Mouse (Mus musculus) layer of hippocampus, adult 11-12 months (tissue): Measurements from ENCODE around the gene Prdm1.

Source experiments
- DNase-seq: peaks from one replicate; pipeline ENCODE4 v3.0.0; 2022; ENCODE audit warnings: low spot score

Prdm1 gene

DNA sequence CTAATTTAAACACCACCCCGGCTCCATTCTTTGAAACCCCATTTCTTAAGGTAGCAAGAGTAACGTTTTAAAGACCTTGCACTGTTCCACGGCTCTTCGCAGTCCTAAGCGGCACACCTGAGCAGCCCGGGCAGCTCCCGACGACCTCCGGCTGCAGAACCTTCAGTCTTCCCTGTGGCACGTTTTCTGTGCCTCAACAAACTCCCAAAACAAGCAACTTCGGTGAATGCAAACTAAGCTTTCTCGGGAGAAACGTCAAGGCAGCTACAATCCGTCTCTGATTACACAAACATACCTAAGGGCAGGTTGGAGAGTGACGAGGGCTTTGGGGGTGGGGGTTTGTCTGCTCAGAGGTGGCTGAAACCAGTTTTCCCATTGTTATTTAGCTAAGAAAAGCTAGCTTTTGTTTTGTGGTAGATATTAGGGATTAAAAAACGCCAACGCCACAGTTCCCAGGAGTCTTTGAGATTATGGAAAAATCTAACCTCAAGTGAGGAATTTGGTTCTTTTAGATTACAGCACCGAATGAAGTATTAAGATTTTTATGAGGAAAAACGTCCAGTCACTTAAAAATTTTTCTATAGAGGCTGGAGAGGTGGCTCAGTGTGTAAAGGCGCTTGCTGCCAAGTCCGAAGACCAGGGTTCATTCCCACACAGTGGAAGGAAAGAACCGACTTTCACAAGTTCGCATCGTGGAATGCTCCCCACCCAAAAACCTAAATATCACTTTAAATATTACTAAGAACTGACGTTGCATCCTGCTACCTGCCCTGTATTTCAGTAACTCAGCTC lies at the start of gene Prdm1:
Gene Prdm1, minus strand, starts transcription at position 211 of the 792 bp plus-strand sequence.
- DNase-seq: no peak

DNA sequence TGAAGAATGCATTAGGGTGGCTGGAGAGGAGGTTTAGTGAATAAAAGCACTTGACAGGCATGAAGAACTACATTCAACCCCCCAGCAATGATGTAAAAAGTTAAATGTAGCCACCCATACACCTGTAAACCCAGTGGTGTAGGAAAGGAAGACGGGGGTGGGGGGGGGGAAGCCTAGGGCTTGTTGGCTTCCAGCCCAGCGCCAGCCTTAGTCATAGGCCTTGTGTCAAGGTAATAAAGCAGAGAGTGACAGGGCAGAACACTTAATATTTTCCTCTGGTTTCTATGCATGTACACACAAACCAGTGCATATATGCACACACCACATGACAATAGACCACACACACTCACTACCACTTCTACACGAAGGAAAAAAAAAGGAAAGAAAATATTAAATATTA lies 37.7 kb upstream of the Prdm1 start:
- DNase-seq: no peak

DNA sequence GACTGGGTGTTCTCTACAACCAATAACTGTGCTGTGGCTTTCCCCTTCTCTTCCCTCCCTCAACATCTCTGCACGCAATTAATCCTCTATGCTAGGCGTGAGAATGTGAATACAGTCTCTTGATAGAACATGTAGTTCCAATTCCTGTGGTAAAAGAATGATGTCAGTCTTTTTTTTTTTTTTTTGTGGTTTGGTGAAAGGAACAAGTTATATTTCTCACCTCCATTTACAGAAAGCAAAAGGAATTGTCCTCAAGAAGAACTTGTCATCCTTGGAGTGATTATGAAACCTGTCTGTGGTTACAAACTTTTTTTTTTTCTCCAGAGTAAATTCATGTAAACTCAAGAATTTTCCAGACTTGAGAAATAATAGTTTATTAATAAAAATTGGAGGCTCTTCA lies 36.8 kb upstream of the Prdm1 start:
- DNase-seq: no peak

DNA sequence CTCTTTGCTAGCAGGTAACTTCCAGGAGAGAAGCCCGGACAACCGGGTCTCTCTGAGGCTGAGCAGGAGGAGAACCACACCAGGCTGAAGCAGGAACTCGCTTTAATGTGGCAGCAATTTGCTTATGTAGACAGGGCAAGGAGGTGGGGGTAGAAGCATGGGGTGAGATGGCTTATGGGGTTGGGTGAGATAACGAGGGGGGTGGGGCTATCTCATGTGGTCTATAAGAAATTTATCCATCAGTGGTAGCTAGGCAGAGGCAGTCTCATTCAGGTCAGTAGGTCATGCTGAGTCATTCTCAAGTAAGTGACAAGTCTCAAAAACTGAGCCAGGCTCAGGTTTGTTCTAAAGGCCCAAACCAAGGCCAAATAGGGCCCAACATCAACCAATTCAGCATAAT lies 28.5 kb upstream of the Prdm1 start:
- DNase-seq: no peak

DNA sequence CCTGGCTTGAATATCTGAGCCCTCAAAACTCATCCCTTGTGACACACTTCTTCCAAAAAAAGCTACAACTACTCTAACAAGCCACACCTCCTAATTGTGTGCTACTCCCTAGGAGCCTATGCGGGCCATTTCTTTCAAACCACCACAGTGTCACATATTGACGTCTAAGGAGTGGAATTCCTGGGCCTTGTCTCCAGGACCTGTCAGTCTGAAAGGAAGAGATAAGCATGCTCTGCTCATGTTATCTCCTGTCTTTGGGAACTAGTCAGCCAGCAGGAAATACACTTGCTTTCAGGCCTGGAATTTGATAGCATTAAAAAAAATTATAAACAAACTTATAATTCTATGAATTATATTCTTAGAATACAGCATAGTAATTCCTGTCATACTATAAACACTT lies 27.0 kb upstream of the Prdm1 start:
- DNase-seq: no peak

DNA sequence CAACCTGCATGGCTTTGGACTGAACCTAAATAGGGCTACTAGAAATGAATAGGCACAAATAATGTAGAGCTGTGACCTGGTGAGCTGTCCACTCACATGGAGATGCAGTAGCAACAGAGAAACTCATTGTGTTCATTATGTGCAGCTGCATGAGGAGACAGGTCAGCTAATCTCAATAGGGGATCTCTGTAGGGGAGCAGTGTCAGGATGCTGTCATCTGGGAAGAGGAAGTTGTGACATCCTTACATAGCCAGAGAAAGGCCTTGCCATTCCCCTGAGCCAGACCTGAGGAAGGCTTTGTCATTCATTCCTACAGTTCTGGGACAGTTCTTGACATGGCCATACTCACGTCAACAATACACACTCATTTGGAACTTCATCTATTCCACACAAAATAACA lies 25.3 kb upstream of the Prdm1 start:
- no peak for DNase-seq

DNA sequence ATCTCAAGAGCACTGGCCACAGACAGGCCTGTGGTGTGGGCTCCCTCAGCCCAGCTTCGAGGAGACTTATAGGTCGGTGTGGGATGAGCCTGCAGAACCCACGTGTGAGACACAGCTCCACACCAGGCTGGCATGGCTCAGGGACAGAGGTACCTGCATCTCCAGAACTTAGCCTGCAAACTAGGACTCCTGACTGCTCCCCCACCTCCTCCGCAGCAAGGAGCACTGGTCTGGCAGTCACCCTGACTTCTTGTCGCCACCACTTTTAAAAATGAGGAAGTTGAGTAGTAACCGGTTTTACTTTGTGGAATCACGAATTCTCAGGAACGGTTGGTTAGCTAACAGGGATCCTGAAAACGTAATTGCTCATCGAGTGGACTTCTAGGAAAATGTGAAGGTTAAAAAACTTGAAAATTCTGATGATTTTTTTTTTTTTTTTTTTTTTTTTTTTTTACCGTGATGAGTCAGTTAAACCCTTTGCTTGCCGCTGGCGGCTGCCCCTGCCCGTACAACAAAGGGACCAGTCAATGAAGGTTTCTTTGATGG lies 10.8 kb upstream of the Prdm1 start:
- no peak for DNase-seq

DNA sequence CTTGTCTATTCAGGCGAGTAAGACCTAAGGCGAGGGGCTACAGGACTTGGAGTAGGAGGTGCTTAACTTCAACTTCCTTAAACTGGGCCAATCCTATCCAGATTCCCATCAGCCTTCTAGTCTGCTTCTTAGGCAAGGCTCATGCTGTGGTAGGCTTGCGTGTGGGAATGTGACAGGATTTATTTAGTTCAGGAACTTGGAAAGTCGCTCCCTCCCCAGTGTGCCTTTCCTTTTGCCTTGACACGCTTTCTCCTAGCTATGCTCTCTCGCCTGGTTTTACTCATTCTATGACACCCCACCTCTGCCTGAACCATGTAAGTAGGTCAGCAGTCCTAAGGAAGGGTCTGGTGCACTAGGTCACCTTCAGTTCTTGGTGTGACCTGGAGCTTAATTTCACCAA lies 9.8 kb upstream of the Prdm1 start:
- DNase-seq: no peak

DNA sequence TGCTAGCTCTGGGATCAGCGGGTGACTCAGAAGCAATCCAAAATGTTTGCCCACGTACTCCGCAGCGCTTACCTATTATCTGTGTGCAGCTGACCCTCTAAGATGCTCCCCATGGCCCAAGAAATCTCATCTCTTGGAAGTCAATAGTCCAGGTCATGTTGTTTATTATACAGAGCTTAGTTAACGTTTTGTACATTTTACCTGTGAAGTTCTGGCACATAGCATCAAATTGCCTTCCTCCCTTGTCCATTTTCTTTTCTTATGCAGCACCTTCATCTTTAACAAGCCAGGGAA lies 1.7 kb upstream of the Prdm1 start:
- no peak for DNase-seq

DNA sequence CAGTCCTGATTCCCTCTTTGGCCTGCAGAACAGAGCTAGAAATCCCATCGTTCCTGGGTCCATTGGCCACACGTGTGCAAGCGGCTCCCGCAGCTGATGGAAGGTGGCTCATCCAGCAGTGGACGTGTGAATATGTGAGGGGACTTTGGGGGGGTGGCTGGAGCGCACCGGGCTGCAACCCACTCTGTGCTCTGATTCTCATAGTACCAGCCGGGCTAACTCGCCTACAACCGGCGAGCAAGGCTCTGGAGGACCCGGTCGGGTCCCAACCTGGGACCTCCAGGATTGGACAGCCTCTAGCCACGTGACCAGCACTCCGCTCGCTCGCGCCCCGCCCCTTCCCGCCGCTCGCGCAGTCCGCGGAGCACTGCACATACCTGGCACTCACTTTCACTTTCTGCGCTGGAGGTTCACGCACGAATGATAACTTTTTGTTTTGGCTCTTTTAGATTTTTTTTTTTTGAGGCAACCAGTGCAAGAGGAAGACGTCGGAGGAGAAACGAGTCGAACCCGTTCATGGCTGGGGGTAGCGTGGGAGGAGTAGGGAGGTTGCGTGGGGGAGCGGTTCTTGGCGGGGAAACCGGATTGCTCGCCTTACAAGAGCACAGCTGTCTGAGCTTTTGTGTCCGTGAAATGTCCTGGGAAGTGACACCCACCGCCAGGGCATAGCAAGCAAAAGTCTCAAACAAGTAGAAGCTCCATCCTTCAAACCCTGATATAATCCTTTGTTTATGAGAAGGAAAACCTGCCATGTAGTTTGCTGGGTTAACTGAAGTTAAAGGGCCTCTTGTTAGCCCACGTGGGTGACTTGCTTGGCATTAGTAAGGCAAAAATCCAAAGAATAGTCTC lies 1.1 kb upstream of the Prdm1 start:
- peak; percentile 55 for DNase-seq

DNA sequence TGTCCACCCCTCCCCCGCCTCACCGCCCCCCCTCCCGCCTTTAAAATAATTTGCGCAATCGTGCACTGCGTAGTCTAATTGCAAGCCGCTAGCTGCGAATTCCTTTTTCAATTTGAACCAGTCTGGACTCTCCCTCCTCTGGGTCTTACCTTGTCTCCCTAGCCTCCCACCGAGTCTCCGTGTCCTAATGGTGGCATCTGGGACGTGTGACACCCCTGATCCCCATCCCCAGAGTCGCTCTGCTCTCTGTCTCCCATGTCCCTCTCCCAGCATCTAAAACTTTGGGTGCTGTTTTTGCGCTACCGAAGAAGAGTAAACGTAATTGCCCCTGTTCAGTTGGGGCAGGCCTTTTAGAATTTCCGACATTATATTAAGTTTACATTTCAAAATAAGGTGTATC lies 650 bp downstream of the Prdm1 start:
- no peak for DNase-seq

DNA sequence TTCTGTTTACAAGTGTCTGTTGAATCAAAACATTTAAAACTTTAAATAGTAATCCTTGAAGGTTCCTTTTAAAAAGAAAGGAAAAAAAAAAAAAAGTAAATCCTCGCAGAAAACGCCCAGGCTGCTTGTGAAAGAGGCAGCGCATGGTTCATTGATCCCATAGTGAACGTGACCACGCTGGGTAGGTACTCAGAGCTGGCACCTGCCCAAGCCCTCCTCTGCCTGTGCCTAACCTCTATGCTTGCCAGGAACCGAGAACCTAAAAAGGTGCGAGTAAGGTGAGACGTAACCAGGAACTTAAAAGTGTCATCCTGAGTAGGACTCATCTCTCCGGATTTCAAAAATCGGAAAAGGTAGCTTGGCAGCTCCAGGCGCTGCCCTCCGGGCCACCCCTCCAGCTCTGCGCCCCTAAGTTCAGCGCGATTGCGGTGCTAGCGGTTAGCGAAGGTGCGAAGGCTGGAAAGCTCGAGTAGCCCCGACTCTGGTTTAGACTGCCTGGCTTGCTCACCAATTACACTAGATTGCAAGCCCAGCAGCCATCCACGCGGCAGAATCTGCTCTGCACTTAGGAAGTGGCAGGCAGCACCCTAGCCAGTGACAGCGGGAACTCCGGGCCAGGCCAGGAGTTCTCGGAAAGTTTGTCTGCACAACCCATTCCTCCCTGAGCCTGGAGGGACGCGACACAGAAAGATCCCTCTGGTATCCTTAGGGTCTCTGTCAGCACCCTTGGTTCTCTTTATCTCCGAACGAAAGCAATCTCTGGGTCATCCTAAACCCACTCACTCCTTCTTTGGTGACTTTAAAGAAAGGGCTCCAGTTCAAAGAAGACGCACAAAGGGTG lies 1.3 kb downstream of the Prdm1 start:
- no peak for DNase-seq

DNA sequence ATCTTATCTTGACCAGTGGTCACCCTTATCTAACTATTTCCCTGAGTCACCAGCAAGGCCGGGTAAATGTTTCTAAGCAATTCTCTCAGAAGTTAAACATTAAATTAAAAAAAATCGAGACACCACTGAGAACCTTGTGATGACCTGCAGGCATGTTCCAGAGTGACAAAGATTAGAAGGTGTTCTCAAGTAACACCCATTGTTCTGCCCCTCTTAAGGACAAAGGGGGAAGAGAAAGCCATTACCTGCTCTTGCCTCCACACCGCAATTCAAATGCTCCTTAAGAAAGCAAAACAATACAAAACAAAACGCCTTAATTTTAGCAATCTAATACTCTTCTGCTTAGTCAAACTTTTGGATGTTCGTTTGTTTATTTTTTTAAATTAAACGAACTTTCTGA lies 8.1 kb downstream of the Prdm1 start:
- no peak for DNase-seq

DNA sequence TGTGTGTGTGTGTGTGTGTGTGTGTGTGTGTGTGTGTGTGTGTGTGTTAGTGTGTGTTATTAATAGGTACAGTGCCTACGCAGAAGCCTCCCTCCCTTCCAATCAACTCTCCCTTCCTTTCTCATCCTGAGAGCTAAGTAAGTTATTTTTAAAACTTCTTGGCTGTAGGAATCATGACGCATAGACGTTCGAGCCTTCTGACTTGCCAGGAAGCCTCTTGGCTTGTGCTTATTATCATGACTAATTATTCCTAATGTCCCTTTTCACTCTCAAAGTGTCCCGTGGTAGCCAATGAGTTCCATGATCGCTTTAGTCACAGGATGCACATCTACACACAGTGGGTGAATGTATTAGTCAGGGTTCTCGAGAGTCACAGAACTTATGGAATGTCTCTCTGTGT lies 9.7 kb downstream of the Prdm1 start:
- DNase-seq: no peak

DNA sequence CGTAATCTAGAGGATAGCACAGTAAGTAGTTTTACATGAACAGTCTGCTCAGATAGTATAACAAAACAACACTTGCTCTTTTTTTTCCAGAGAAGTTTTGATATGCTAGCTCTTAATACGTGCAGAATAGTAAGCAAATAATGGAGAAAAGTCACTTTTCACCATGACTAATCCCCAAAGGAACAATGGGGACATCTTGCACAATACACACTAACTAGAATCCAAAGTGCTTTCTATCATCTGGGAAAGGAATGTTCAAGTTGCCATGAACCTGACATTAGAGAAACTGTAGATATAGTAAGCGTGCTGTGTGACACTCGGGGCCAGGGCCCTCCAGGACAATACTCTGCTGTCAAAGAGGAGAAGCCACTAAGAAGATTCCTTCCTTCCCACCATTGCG lies 15.2 kb downstream of the Prdm1 start:
- DNase-seq: no peak

DNA sequence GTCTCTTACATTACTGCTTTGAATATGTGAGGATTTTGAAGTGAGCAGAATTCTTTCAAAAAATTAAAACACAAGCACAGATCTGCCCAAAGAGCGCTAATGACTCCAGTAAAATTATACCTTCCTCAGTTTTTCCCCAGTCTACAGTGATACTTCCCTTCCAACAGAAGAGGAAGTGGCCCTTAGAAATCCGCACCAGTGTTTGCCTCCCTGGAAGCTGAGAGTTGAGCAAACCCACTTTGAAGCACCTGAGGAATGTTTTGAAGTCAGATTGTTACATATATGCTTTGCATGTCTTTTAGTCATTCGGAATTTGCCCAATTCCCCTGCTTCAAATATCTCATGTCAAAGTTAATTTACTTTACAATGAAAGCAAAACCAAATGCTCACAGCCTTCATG lies 17.3 kb downstream of the Prdm1 start:
- DNase-seq: no peak

DNA sequence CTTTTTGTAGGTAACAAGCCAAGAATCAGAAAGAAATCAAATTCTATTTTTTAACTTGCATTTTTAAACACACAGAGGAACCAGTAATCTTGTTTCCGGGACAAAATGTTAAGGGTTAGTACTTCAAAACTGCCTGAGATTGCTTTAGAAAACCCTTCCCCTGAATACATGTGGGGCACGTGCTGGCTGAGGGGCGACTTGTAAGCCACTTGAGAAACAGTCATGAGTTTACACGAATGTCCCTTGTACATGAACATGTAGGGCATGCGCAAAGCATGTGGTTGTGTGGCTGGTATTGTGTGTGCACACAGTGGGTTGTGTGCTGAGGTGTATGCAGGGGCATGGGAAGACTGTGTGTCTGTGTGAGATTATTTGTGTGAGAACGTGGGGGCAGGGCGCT lies 19.7 kb downstream of the Prdm1 start:
- no peak for DNase-seq

DNA sequence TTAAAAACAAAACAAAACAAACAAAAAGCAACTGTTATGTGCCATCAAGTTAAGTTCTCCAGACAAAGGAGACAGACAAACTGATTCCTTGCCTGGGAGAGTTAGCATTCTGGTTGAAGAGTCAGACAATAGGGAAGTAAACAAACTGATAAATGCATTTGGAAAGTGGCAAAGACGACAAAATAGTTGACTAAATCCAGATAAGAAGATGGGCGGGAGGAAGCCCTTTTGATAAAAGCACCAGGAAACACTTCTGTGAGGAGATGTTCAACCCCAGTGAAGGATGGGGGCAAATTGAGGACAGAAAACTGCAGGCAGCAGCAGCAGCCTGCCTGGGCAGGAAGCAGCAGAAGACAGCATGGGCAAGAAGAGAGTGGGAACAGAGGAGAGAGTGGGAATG lies 20.3 kb downstream of the Prdm1 start:
- DNase-seq: no peak

DNA sequence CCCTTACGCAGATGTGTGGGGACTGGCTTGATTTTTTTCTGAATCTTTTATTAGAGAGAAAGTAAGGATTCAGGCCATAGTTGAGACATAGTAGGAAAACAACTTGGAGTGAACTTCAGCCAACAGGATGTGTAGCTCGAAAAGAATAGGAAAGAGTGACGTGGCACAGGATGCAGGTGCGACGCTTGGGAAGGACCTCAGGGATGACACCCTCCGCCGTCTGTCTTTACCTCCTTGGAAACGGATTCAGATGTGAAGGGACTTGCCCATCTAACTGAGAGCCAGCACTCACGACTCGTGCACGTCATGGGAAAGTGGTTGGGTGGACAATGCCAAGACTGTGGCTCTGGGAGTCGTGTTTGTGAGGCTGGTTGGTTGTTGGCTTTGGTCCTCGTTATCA lies 25.4 kb downstream of the Prdm1 start:
- DNase-seq: no peak

DNA sequence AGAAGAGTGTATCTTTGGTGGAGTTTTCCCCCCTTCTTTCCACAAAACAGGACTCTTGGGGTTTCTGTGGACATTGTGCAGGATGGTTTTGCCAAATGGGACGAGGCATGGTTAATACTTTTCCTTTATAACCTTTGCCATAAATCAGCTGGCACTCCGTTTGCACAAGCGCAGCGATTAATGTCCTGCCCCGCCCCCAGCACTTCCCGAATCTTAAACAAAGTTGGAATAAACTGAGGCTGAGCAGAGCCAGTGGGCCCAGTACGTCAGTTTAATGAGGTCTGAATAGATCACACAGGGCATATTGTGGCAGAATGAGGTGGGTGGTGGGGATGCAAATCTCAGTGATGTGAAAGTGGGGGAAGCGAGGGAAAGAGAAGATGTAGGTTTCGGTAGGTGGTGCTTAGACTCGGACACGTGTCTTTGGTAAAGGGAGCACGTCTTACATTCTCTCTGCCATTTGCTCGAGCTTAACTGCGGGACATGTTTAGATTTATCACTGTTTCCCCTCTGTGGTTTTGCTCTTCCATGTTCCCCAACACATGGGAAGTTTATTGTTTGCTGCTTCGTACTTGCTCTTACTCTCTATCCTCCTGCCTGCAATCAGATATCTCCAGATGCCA lies 28.3 kb downstream of the Prdm1 start:
- no peak for DNase-seq

DNA sequence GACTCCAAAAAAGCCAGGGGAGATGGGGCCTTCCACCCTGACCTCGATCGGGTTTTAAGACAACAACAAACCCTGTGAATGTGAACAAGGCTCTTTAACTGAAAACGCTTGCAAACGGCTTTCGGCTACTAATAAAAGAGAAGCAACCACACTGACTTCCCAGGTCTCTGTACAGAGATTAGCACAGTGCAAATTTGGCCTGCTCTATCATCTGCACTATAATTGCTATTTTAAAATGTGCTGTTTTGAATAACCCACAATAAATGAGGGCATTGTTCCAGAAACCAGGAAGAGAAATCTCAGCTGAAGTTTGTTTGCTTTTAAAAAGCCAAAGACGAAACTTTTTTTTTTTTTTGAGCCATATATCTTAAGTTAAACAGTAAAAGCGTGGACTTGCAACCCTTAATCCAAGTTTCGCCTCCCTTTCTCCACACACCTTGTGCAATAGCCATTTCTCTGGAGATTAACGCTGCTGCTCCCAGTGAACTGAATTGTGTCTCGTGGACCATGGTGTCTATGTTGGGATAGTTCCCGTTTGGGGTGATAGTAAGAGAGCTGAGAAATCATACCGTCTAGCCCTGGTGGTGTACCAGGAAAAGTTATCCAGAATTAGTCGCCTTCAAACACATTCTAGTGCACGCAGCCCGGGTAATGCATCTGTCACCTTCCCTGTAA lies 34.3 kb downstream of the Prdm1 start:
- DNase-seq: no peak
